Mouse (Mus musculus) myocyte (in vitro differentiated cells): ENCODE results near the gene Fam89b.
"Not testable (repeated sequence)": the region's sequence is repeated elsewhere in the genome, so short reads cannot be mapped to it uniquely, and the experiment has no call there.

Experiments used
- POLR2A ChIP-seq: IDR thresholded peaks from one replicate; pipeline ENCODE4 v1.6.1; 2011; ENCODE audit warnings: low read depth, mild to moderate bottlenecking, control low read depth, moderate library complexity; ENCODE audit not compliant: insufficient read length
- POLR2AphosphoS2 ChIP-seq: IDR thresholded peaks from one replicate; pipeline ENCODE4 v1.6.1; 2011; ENCODE audit warnings: low read depth, control low read depth; ENCODE audit not compliant: insufficient read length
- TCF12 ChIP-seq: IDR thresholded peaks from one replicate; pipeline ENCODE4 v1.6.1; 2011; ENCODE audit warnings: mild to moderate bottlenecking, control low read depth; ENCODE audit not compliant: poor library complexity, insufficient read depth, severe bottlenecking
- TCF3 ChIP-seq: IDR thresholded peaks from one replicate; pipeline ENCODE4 v1.6.1; 2011; ENCODE audit warnings: low read depth, control low read depth; ENCODE audit not compliant: insufficient read length

DNA sequence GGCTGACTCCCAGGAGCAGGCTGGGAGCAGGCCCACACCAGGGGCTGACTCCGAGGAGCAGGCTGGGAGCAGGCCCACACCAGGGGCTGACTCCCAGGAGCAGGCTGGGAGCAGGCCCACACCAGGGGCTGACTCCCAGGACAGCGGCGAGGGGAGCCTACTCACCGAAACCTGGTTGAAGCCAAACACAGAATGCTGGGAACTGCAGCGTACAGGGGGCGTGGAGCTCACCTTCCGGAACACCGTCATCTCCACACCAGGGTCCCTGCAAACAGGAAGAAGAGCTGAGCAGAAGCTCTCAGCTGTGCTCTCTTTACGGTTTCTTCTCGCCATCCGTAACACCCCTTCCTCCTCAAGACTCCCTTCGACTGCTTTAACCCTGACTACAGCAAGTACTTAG, 42.5 kb downstream of the Fam89b start:
- TF ChIP-seq POLR2A, POLR2AphosphoS2, TCF3, TCF12: not testable (repeated sequence)
